Mouse (Mus musculus): ENCODE data around the gene Thrb.

Gene Thrb

GRCm38 (mm10) chr14:17713297-17713904, 53.3 kb downstream of the Thrb start:
- DNase-seq (ENCODE audit: extremely low spot score, low spot score): no peak

- DNase-seq (ENCODE audit: extremely low spot score, low spot score): no peak
Measured at GRCm38 (mm10) chr14:17719494-17719893, 59.4 kb downstream of the Thrb start.

- no peak for DNase-seq (ENCODE audit: extremely low spot score, low spot score)
Measured at GRCm38 (mm10) chr14:17722824-17723445, 62.9 kb downstream of the Thrb start.

GRCm38 (mm10) chr14:17724577-17724976, 64.5 kb downstream of the Thrb start:
- DNase-seq (ENCODE audit: extremely low spot score, low spot score): no peak

GRCm38 (mm10) chr14:17726906-17727305, 66.8 kb downstream of the Thrb start:
- no peak for DNase-seq (ENCODE audit: extremely low spot score, low spot score)

- DNase-seq (ENCODE audit: extremely low spot score, low spot score): no peak
Measured at GRCm38 (mm10) chr14:17727878-17728277, 67.8 kb downstream of the Thrb start.

- no peak for DNase-seq (ENCODE audit: extremely low spot score, low spot score)
Measured at GRCm38 (mm10) chr14:17728889-17729288, 68.8 kb downstream of the Thrb start.

GRCm38 (mm10) chr14:17731020-17731419, 71.0 kb downstream of the Thrb start:
- DNase-seq (ENCODE audit: extremely low spot score, low spot score): no peak

- DNase-seq (ENCODE audit: extremely low spot score, low spot score): no peak
Measured at GRCm38 (mm10) chr14:17733077-17733778, 73.2 kb downstream of the Thrb start.

GRCm38 (mm10) chr14:17733779-17734137, 73.7 kb downstream of the Thrb start:
- DNase-seq (ENCODE audit: extremely low spot score, low spot score): no peak

GRCm38 (mm10) chr14:17735440-17735839, 75.4 kb downstream of the Thrb start:
- DNase-seq (ENCODE audit: extremely low spot score, low spot score): no peak

- DNase-seq (ENCODE audit: extremely low spot score, low spot score): peak; percentile 47
Measured at GRCm38 (mm10) chr14:17740903-17741302, 80.8 kb downstream of the Thrb start.

GRCm38 (mm10) chr14:17742264-17742663, 82.2 kb downstream of the Thrb start:
- DNase-seq (ENCODE audit: extremely low spot score, low spot score): no peak

- DNase-seq (ENCODE audit: extremely low spot score, low spot score): no peak
Measured at GRCm38 (mm10) chr14:17742902-17743712, 83.0 kb downstream of the Thrb start.

GRCm38 (mm10) chr14:17743713-17744158, 83.7 kb downstream of the Thrb start:
- DNase-seq (ENCODE audit: extremely low spot score, low spot score): no peak

GRCm38 (mm10) chr14:17747922-17748321, 87.9 kb downstream of the Thrb start:
- DNase-seq (ENCODE audit: extremely low spot score, low spot score): no peak

GRCm38 (mm10) chr14:17748945-17749344, 88.9 kb downstream of the Thrb start:
- no peak for DNase-seq (ENCODE audit: extremely low spot score, low spot score)

- DNase-seq (ENCODE audit: extremely low spot score, low spot score): no peak
Measured at GRCm38 (mm10) chr14:17751911-17752310, 91.8 kb downstream of the Thrb start.

GRCm38 (mm10) chr14:17753429-17753828, 93.4 kb downstream of the Thrb start:
- no peak for DNase-seq (ENCODE audit: extremely low spot score, low spot score)

GRCm38 (mm10) chr14:17756732-17757131, 96.7 kb downstream of the Thrb start:
- no peak for DNase-seq (ENCODE audit: extremely low spot score, low spot score)

- DNase-seq (ENCODE audit: extremely low spot score, low spot score): no peak
Measured at GRCm38 (mm10) chr14:17767987-17768386, 107.9 kb downstream of the Thrb start.

GRCm38 (mm10) chr14:17774404-17774803, 114.3 kb downstream of the Thrb start:
- DNase-seq (ENCODE audit: extremely low spot score, low spot score): no peak

Measured in neural tube, embryonic 10.5 days (tissue).